Mouse (Mus musculus): ENCODE data around the gene Zfpl1. TPM values are rescaled to one million over a fixed set of nuclear protein-coding genes. Genes with fewer than 3 reads are reported as not detected.
"Not testable (repeated sequence)": the region's sequence is repeated elsewhere in the genome, so short reads cannot be mapped to it uniquely, and the experiment has no call there.

Gene Zfpl1
- polyA plus RNA-seq (2012; rRNA removed): 66.9 and 85.9 TPM in 2 replicates

DNA sequence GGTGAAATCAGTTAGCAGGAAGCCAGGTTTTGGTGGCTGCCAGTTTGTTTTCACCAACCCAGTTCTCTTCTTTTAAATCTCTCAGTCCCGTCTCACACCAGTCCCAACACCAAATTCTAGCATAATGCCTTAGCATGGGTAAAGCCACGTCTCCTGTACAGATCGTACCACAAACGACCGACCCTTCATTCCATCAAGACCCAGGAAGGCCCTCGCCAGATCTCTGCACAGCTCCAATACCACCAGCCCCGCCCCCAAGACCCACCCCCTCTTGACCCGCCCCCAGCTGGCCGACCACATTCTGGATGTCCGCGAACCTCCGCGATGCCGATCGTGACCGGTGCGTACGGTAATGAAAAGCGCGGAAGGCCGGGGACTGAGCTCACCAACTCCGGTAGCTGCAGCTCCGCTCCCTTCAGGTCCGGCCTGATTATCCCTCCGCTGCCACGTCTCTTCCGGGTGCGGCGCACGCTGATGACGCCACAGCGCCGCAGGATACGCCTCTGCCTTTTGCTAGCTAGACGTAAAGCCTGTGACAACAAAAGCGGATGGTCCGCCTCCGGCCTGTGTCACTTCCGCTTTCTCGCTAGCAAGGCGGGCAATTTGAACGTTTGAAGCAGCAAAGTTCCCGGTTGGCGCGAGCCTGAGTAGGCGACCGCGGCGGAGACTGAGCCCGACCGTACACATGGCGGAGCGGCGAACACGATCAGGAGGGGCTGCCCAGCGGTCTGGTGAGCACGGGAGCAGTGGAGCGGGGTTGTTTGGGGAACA lies at the start of gene Zfpl1, which contains the start of gene Cdca5:
TSS of gene Zfpl1 (minus strand) at position 479 of the 771 bp plus-strand sequence.
TSS of gene Cdca5 (plus strand) at position 506 of the 771 bp plus-strand sequence.
- peak; percentile 93 to 96 for DNase-seq (ENCODE audit: low read depth in 1 of 2, low spot score in 2 of 2)
- under 1% methylated on average over 58 of the region's 58 CpGs for WGBS

DNA sequence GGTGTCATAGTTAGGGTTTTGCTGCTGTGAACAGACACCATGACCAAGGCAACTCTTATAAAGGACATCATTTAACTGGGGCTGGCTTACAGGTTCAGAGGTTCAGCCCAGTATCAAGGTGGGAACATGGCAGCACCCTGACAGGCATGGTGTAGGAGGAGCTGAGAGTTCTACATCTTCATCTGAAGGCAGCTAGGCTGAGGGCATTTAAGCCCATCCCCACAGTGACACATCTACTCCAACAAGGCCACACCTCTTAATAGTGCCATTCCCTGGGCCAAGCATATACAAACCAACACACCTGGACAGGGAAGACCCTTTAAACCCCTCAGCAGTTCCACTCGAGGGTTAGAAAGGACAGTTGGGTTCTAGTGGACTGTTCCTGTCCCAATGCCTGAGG lies 48.4 kb upstream of the Zfpl1 start:
- DNase-seq (ENCODE audit: low read depth in 1 of 2, low spot score in 2 of 2); H3K36me3 ChIP-seq (ENCODE audit: control insufficient read depth, insufficient read depth, low read length); H3K4me1 ChIP-seq (ENCODE audit: control insufficient read depth, insufficient read depth, insufficient read length); H3K27me3 ChIP-seq (ENCODE audit: control insufficient read depth, insufficient read depth, low read length); H3K27ac ChIP-seq (ENCODE audit: insufficient read depth, low read length); H3K4me3 ChIP-seq (ENCODE audit: extremely low read depth, insufficient read depth, insufficient read length): not testable (repeated sequence)
- 48% methylated on average over 1 of the region's 1 CpGs for WGBS

More for the DNA sequence above, at the start of gene Zfpl1, which contains the start of gene Cdca5:
- Histone ChIP-seq H3K4me3 (ENCODE audit: extremely low read depth, insufficient read depth, insufficient read length) (peak within 1 kb of the TSS; percentile 77), H3K27ac (ENCODE audit: insufficient read depth, low read length) (peak within 1 kb of the TSS; percentile 53; the same call in 1 of the 2 replicates), H3K36me3 (ENCODE audit: control insufficient read depth, insufficient read depth, low read length) (peaks cover 16% of the 10 kb centered on the region), H3K27me3 (ENCODE audit: control insufficient read depth, insufficient read depth, low read length) (no peaks in the 10 kb centered on the region), H3K4me1 (ENCODE audit: control insufficient read depth, insufficient read depth, insufficient read length) (peaks cover 4% of the 10 kb centered on the region; the same call in 1 of the 2 replicates)
- peak; percentile 43; the same call in 1 of the 2 replicates for TF ChIP-seq POLR2A (IDR thresholded peaks at IDR 0.05; ENCODE audit: low read depth, low read length)
- TF ChIP-seq CTCF (IDR thresholded peaks at IDR 0.05; ENCODE audit: extremely low read depth, insufficient read depth, insufficient read length, insufficient replicate concordance): no peak

DNA sequence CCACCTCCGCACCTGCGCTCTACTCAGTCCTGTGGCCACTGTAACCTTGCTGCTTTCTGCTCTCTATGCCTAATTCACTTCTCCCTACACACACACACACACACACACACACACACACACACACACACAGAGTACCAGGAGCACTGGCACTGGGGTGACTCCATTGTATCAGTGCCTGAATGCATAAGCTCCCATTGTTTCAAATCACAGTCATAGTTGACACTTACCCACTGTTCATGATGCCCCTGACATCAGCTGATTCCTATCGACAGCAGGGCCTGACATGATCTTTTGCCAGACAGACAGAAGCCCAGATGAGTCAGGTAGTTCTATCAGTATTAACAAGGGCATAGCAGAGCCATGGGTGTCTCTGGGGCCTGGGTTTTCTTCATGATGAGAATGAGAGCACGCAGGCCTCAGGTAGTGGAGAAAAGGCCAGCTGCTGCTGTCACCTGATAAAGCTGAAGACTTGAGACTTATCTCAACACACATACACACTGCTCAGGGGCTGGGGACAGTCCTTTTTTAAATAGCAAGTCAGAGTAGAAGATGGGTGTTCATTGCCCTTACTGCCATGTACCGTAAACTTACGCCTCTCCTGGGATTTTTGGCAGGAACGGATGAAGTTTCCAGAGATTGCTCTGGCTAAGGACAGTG lies 47.5 kb upstream of the Zfpl1 start:
- Histone ChIP-seq H3K36me3 (ENCODE audit: control insufficient read depth, insufficient read depth, low read length) (no peaks in the 10 kb centered on the region), H3K4me3 (ENCODE audit: extremely low read depth, insufficient read depth, insufficient read length) (no peak overlapping the region), H3K27ac (ENCODE audit: insufficient read depth, low read length) (no peak overlapping the region; the same call in 1 of the 2 replicates), H3K27me3 (ENCODE audit: control insufficient read depth, insufficient read depth, low read length) (no peaks in the 10 kb centered on the region), H3K4me1 (ENCODE audit: control insufficient read depth, insufficient read depth, insufficient read length) (no peaks in the 10 kb centered on the region)
- 83% methylated on average over 7 of the region's 7 CpGs for WGBS
- DNase-seq (ENCODE audit: low read depth in 1 of 2, low spot score in 2 of 2): no peak
- TF ChIP-seq CTCF (IDR thresholded peaks at IDR 0.05; ENCODE audit: extremely low read depth, insufficient read depth, insufficient read length, insufficient replicate concordance) (no peak), POLR2A (IDR thresholded peaks at IDR 0.05; ENCODE audit: low read depth, low read length) (no peak)

DNA sequence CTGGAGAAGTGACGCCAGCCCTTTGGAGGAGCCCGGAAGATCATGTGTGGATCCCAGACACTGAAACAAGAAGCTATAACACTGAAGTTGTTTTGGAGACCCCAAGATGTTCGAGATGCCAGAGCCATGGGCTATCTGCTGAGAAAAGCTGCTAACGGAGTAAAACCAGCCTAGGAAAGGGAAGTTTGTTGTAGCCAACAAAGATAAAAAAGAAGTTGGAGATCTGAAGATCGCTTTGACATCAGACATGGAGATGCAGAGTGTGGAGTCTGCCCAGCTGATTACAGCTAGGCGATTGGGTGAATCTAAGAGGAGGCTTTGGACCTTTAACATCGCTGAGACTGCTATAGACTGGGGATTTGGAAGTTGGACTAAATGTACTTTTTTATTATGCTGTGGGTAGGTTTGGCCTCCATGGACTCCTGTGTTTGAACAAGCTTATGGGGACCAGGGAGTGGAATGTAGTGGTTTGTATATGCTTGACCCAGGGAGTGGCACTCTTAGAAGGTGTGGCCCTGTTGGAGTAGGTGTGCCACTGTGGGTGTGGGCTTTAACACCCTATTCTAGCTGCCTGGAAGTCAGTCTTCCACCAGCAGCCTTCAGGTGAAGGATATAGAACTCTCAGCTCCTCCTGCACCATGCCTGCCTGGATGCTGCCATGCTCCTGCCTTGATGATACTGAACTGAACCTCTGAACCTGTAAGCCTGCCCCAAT lies 45.8 kb upstream of the Zfpl1 start:
- DNase-seq (ENCODE audit: low read depth in 1 of 2, low spot score in 2 of 2); H3K36me3 ChIP-seq (ENCODE audit: control insufficient read depth, insufficient read depth, low read length); H3K27ac ChIP-seq (ENCODE audit: insufficient read depth, low read length); H3K27me3 ChIP-seq (ENCODE audit: control insufficient read depth, insufficient read depth, low read length); H3K4me3 ChIP-seq (ENCODE audit: extremely low read depth, insufficient read depth, insufficient read length); H3K4me1 ChIP-seq (ENCODE audit: control insufficient read depth, insufficient read depth, insufficient read length): not testable (repeated sequence)
- 81% methylated on average over 7 of the region's 7 CpGs for WGBS

GRCm38 (mm10) chr19:6127760-6128341 lies 43.1 kb upstream of the Zfpl1 start, which contains the start of gene Snx15:
Gene Snx15 (minus strand): TSS chr19:6128304.
- peak; percentile 93 to 96 for DNase-seq (ENCODE audit: low read depth in 1 of 2, low spot score in 2 of 2)
- WGBS: under 1% methylated on average over 32 of the region's 32 CpGs
- no peaks in the 10 kb centered on the region for H3K27me3 ChIP-seq (ENCODE audit: control insufficient read depth, insufficient read depth, low read length)
- no peaks in the 10 kb centered on the region for H3K4me1 ChIP-seq (ENCODE audit: control insufficient read depth, insufficient read depth, insufficient read length)
- no peak for TF ChIP-seq CTCF (IDR thresholded peaks at IDR 0.05; ENCODE audit: extremely low read depth, insufficient read depth, insufficient read length, insufficient replicate concordance)
- TF ChIP-seq POLR2A (IDR thresholded peaks at IDR 0.05; ENCODE audit: low read depth, low read length): peak; percentile 28; the same call in 1 of the 2 replicates
- H3K4me3 ChIP-seq (ENCODE audit: extremely low read depth, insufficient read depth, insufficient read length): peak within 1 kb of the TSS; percentile 67
- no peaks in the 10 kb centered on the region for H3K36me3 ChIP-seq (ENCODE audit: control insufficient read depth, insufficient read depth, low read length)
- peak within 1 kb of the TSS; percentile 94 for H3K27ac ChIP-seq (ENCODE audit: insufficient read depth, low read length)

DNA sequence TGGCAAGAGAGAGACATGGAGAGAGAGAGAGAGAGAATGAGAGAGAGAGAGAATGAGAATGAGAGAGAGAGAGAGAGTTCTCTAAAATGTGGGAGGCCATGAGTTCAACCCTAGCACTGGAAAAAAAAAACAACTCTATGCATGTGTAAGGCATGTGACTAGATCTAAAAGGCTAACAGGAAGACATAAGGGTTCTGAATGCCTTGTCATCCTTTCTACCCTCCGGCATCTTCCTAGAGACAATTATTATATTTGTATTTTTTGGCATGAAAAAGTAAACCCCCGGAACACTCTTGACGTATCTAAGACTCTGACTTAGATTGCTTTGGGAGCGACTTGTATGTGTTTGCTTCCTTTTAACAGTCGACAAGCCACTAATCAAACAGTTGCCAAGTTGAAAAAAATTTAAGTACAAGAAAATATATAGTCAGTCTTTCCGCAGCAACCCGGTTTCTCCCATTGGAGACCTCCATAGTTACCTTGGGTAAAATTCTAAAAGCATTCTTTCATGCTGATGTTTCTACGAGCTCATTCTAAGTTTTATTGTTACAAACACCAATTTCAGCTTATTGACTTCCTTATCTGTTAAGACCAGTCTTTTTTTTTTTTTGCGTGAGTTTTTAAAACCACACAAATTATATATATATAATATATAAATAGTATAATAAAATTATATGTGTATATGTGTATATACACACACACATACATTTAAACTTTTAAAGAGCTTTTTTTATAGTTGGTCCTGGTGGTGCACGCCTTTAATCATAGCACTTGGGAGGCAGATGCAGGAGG lies 42.2 kb upstream of the Zfpl1 start:
- no peaks in the 10 kb centered on the region for H3K36me3 ChIP-seq (ENCODE audit: control insufficient read depth, insufficient read depth, low read length)
- no peak for DNase-seq (ENCODE audit: low read depth in 1 of 2, low spot score in 2 of 2)
- TF ChIP-seq CTCF (IDR thresholded peaks at IDR 0.05; ENCODE audit: extremely low read depth, insufficient read depth, insufficient read length, insufficient replicate concordance) (no peak), POLR2A (IDR thresholded peaks at IDR 0.05; ENCODE audit: low read depth, low read length) (no peak)
- WGBS: 63% methylated on average over 10 of the region's 10 CpGs
- no peaks in the 10 kb centered on the region for H3K27me3 ChIP-seq (ENCODE audit: control insufficient read depth, insufficient read depth, low read length)
- H3K27ac ChIP-seq (ENCODE audit: insufficient read depth, low read length): peak overlapping the region; percentile 94
- peak overlapping the region; percentile 39; the same call in 1 of the 2 replicates for H3K4me3 ChIP-seq (ENCODE audit: extremely low read depth, insufficient read depth, insufficient read length)
- no peaks in the 10 kb centered on the region for H3K4me1 ChIP-seq (ENCODE audit: control insufficient read depth, insufficient read depth, insufficient read length)
